Mouse (Mus musculus): ENCODE results near the gene Mdh2. TPM values are rescaled to one million over a fixed set of nuclear protein-coding genes. Genes with fewer than 3 reads are reported as not detected.

The Mdh2 gene
- total and polyA plus RNA-seq, 2 experiments from 2014 or later: 172 to 656 TPM

GRCm38 (mm10) chr5:135832729-135833128, 54.4 kb downstream of the Mdh2 start:
- peak overlapping the region; percentile 67 for H3K27ac ChIP-seq (ENCODE audit: low read depth, low read length)
- no peaks in the 10 kb centered on the region for H3K9me3 ChIP-seq (ENCODE audit: low read length)
- no peaks in the 10 kb centered on the region for H3K27me3 ChIP-seq (ENCODE audit: insufficient read depth, low read length)
- no peak overlapping the region for H3K4me2 ChIP-seq (ENCODE audit: low read depth, low read length, poor library complexity, severe bottlenecking)
- DNase-seq (ENCODE audit: low spot score) (peak; percentile 66), ATAC-seq (ENCODE audit: low FRiP score) (no peak)
- 16% methylated on average over 4 of the region's 4 CpGs for WGBS
- H3K4me1 ChIP-seq (ENCODE audit: insufficient read depth, low read length): peaks cover 13% of the 10 kb centered on the region
- no peak overlapping the region for H3K4me3 ChIP-seq (ENCODE audit: low read depth, low read length)
- no peak overlapping the region for H3K9ac ChIP-seq (replicated peaks; ENCODE audit: low read length, poor library complexity, severe bottlenecking)
- no peak for TF ChIP-seq CTCF (IDR thresholded peaks at IDR 0.05)
- H3K36me3 ChIP-seq (ENCODE audit: insufficient read depth, low read length): no peaks in the 10 kb centered on the region

- DNase-seq (ENCODE audit: low spot score) (peak; percentile 84), ATAC-seq (ENCODE audit: low FRiP score) (peak; percentile 79)
- peaks cover 13% of the 10 kb centered on the region for H3K4me1 ChIP-seq (ENCODE audit: insufficient read depth, low read length)
- peak overlapping the region; percentile 68 for H3K27ac ChIP-seq (ENCODE audit: low read depth, low read length)
- no peaks in the 10 kb centered on the region for H3K36me3 ChIP-seq (ENCODE audit: insufficient read depth, low read length)
- H3K9ac ChIP-seq (replicated peaks; ENCODE audit: low read length, poor library complexity, severe bottlenecking): peak overlapping the region; percentile 56
- H3K9me3 ChIP-seq (ENCODE audit: low read length): no peaks in the 10 kb centered on the region
- no peak for TF ChIP-seq CTCF (IDR thresholded peaks at IDR 0.05)
- under 1% methylated on average over 47 of the region's 47 CpGs for WGBS
- H3K4me2 ChIP-seq (ENCODE audit: low read depth, low read length, poor library complexity, severe bottlenecking): peak overlapping the region; percentile 67
- peak overlapping the region; percentile 41 for H3K4me3 ChIP-seq (ENCODE audit: low read depth, low read length)
- H3K27me3 ChIP-seq (ENCODE audit: insufficient read depth, low read length): no peaks in the 10 kb centered on the region
These were observed 56.6 kb downstream of the Mdh2 start for GRCm38 (mm10) chr5:135834769-135835491.

- Histone ChIP-seq H3K4me1 (ENCODE audit: insufficient read depth, low read length) (peaks cover 13% of the 10 kb centered on the region), H3K36me3 (ENCODE audit: insufficient read depth, low read length) (no peaks in the 10 kb centered on the region), H3K9ac (replicated peaks; ENCODE audit: low read length, poor library complexity, severe bottlenecking) (peak overlapping the region; percentile 56; the same call in 1 of the 2 replicates), H3K4me3 (ENCODE audit: low read depth, low read length) (peak overlapping the region; percentile 41), H3K9me3 (ENCODE audit: low read length) (no peaks in the 10 kb centered on the region), H3K4me2 (ENCODE audit: low read depth, low read length, poor library complexity, severe bottlenecking) (peak overlapping the region; percentile 67), H3K27me3 (ENCODE audit: insufficient read depth, low read length) (no peaks in the 10 kb centered on the region), H3K27ac (ENCODE audit: low read depth, low read length) (peak overlapping the region; percentile 68)
- TF ChIP-seq CTCF (IDR thresholded peaks at IDR 0.05): no peak
- 3% methylated on average over 12 of the region's 12 CpGs for WGBS
- ATAC-seq (ENCODE audit: low FRiP score) (peak; percentile 61), DNase-seq (ENCODE audit: low spot score) (no peak)
These were observed 57.2 kb downstream of the Mdh2 start for GRCm38 (mm10) chr5:135835492-135835858.

- Histone ChIP-seq H3K4me3 (ENCODE audit: low read depth, low read length) (peak overlapping the region; percentile 41), H3K36me3 (ENCODE audit: insufficient read depth, low read length) (no peaks in the 10 kb centered on the region), H3K4me2 (ENCODE audit: low read depth, low read length, poor library complexity, severe bottlenecking) (peak overlapping the region; percentile 67), H3K9me3 (ENCODE audit: low read length) (no peaks in the 10 kb centered on the region), H3K27ac (ENCODE audit: low read depth, low read length) (peak overlapping the region; percentile 68), H3K9ac (replicated peaks; ENCODE audit: low read length, poor library complexity, severe bottlenecking) (no peak overlapping the region; the same call in 1 of the 2 replicates), H3K4me1 (ENCODE audit: insufficient read depth, low read length) (peaks cover 13% of the 10 kb centered on the region), H3K27me3 (ENCODE audit: insufficient read depth, low read length) (no peaks in the 10 kb centered on the region)
- WGBS: 30% methylated on average over 12 of the region's 12 CpGs
- no peak for DNase-seq (ENCODE audit: low spot score)
- no peak; the same call in 1 of the 2 replicates for ATAC-seq (ENCODE audit: low FRiP score)
- no peak for TF ChIP-seq CTCF (IDR thresholded peaks at IDR 0.05)
These were observed 57.7 kb downstream of the Mdh2 start for GRCm38 (mm10) chr5:135835981-135836380.

Small RNA genes lying within 50 kb of the gene (microRNA-seq; reads per million reads assigned to microRNA genes)
- not detected for gene Gm23268 (ENCODE audit: borderline number of aligned reads)
- gene Mir7034 (ENCODE audit: borderline number of aligned reads): not detected

Other genes with a start within 250 kb of the Mdh2 start
- gene Hip1, start 233.4 kb upstream of the Mdh2 start, total RNA-seq (2014; rRNA removed): 122 and 126 TPM in 2 replicates
- gene Hip1, start 233.4 kb upstream of the Mdh2 start, polyA plus RNA-seq (2015; fragmentation: Nextera tagmentation; extraction: Ambion mirVana): 24.9 and 28.3 TPM in 2 replicates
- gene Ccl26, start 214.9 kb upstream of the Mdh2 start, total RNA-seq (2014; rRNA removed): not detected in 2 replicates
- not detected in 2 replicates for gene Ccl26, start 214.9 kb upstream of the Mdh2 start, polyA plus RNA-seq (2015; fragmentation: Nextera tagmentation; extraction: Ambion mirVana)
- 0.66 and 2.2 TPM in 2 replicates for gene Ccl24, start 205.4 kb upstream of the Mdh2 start, total RNA-seq (2014; rRNA removed)
- 1.9 and 2.4 TPM in 2 replicates for gene Ccl24, start 205.4 kb upstream of the Mdh2 start, polyA plus RNA-seq (2015; fragmentation: Nextera tagmentation; extraction: Ambion mirVana)
- gene Rhbdd2, start 145.9 kb upstream of the Mdh2 start, total RNA-seq (2014; rRNA removed): 31.3 and 31.8 TPM in 2 replicates
- 136 and 143 TPM in 2 replicates for gene Rhbdd2, start 145.9 kb upstream of the Mdh2 start, polyA plus RNA-seq (2015; fragmentation: Nextera tagmentation; extraction: Ambion mirVana)
- gene Por, start 108.4 kb upstream of the Mdh2 start, total RNA-seq (2014; rRNA removed): 75.2 and 85.5 TPM in 2 replicates
- gene Por, start 108.4 kb upstream of the Mdh2 start, polyA plus RNA-seq (2015; fragmentation: Nextera tagmentation; extraction: Ambion mirVana): 94.1 and 96.5 TPM in 2 replicates
- 44.9 and 67.3 TPM in 2 replicates for gene Tmem120a, start 34.0 kb upstream of the Mdh2 start, total RNA-seq (2014; rRNA removed)
- gene Tmem120a, start 34.0 kb upstream of the Mdh2 start, polyA plus RNA-seq (2015; fragmentation: Nextera tagmentation; extraction: Ambion mirVana): 99.2 and 100 TPM in 2 replicates
- gene Styxl1, start 95 bp upstream of the Mdh2 start, total RNA-seq (2014; rRNA removed): not detected in 2 replicates
- 0.33 and 0.44 TPM in 2 replicates for gene Styxl1, start 95 bp upstream of the Mdh2 start, polyA plus RNA-seq (2015; fragmentation: Nextera tagmentation; extraction: Ambion mirVana)
- gene Srrm3, start 28.4 kb downstream of the Mdh2 start, total RNA-seq (2014; rRNA removed): 85.2 and 123 TPM in 2 replicates
- gene Srrm3, start 28.4 kb downstream of the Mdh2 start, polyA plus RNA-seq (2015; fragmentation: Nextera tagmentation; extraction: Ambion mirVana): 52.5 and 58.8 TPM in 2 replicates
- gene Hspb1, start 109.4 kb downstream of the Mdh2 start, total RNA-seq (2014; rRNA removed): 26.2 and 28.8 TPM in 2 replicates
- 19.2 and 19.3 TPM in 2 replicates for gene Hspb1, start 109.4 kb downstream of the Mdh2 start, polyA plus RNA-seq (2015; fragmentation: Nextera tagmentation; extraction: Ambion mirVana)
- gene Ywhag, start 156.1 kb downstream of the Mdh2 start, total RNA-seq (2014; rRNA removed): 357 and 411 TPM in 2 replicates
- gene Ywhag, start 156.1 kb downstream of the Mdh2 start, polyA plus RNA-seq (2015; fragmentation: Nextera tagmentation; extraction: Ambion mirVana): 906 and 919 TPM in 2 replicates
- 8.0 and 8.9 TPM in 2 replicates for gene Ssc4d, start 196.1 kb downstream of the Mdh2 start, total RNA-seq (2014; rRNA removed)
- gene Ssc4d, start 196.1 kb downstream of the Mdh2 start, polyA plus RNA-seq (2015; fragmentation: Nextera tagmentation; extraction: Ambion mirVana): 3.6 TPM in 2 replicates
- gene Zp3, start 201.6 kb downstream of the Mdh2 start, total RNA-seq (2014; rRNA removed): 0.99 TPM in 1 of 2 replicates, not detected in the other
- gene Zp3, start 201.6 kb downstream of the Mdh2 start, polyA plus RNA-seq (2015; fragmentation: Nextera tagmentation; extraction: Ambion mirVana): 0.21 and 0.27 TPM in 2 replicates
- 22.3 and 25.4 TPM in 2 replicates for gene Dtx2, start 216.3 kb downstream of the Mdh2 start, total RNA-seq (2014; rRNA removed)
- 20.1 and 20.5 TPM in 2 replicates for gene Dtx2, start 216.3 kb downstream of the Mdh2 start, polyA plus RNA-seq (2015; fragmentation: Nextera tagmentation; extraction: Ambion mirVana)